Mouse (Mus musculus): Measurements from ENCODE around the gene 2810408A11Rik. TPM values are rescaled to one million over a fixed set of nuclear protein-coding genes. Genes with fewer than 3 reads are reported as not detected.

2810408A11Rik gene
- polyA plus RNA-seq, 1 experiment, result not detected

- TF ChIP-seq POLR2A (IDR thresholded peaks at IDR 0.05; ENCODE audit: insufficient read depth, low read depth, low read length) (no peak), CTCF (IDR thresholded peaks at IDR 0.05; ENCODE audit: insufficient read depth, low read depth, low read length) (no peak)
- Histone ChIP-seq H3K4me3 (ENCODE audit: insufficient read depth, low read depth, low read length) (peak within 1 kb of the TSS; percentile 48), H3K27ac (ENCODE audit: insufficient read depth, low read depth, low read length) (peak within 1 kb of the TSS; percentile 17; the same call in 1 of the 2 replicates), H3K4me1 (ENCODE audit: control insufficient read depth, insufficient read depth, low read length) (peaks cover 22% of the 10 kb centered on the region)
- WGBS, result under 1% methylated on average over 46 of the region's 46 CpGs
Measured at GRCm38 (mm10) chr11:69880853-69881603, 19.8 kb downstream of the 2810408A11Rik start, which contains the start of gene Kctd11. TSS of gene Kctd11 (minus strand) at chr11:69881406.

GRCm38 (mm10) chr11:69880506-69880852 is 20.3 kb downstream of the 2810408A11Rik start:
- no peak; the same call in 1 of the 2 replicates for TF ChIP-seq CTCF (IDR thresholded peaks at IDR 0.05; ENCODE audit: insufficient read depth, low read depth, low read length)
- no peak for TF ChIP-seq POLR2A (IDR thresholded peaks at IDR 0.05; ENCODE audit: insufficient read depth, low read depth, low read length)
- peaks cover 22% of the 10 kb centered on the region for H3K4me1 ChIP-seq (ENCODE audit: control insufficient read depth, insufficient read depth, low read length)
- peak overlapping the region; percentile 17; the same call in 1 of the 2 replicates for H3K27ac ChIP-seq (ENCODE audit: insufficient read depth, low read depth, low read length)
- peak overlapping the region; percentile 48 for H3K4me3 ChIP-seq (ENCODE audit: insufficient read depth, low read depth, low read length)
- 1% methylated on average over 18 of the region's 18 CpGs for WGBS

DNA sequence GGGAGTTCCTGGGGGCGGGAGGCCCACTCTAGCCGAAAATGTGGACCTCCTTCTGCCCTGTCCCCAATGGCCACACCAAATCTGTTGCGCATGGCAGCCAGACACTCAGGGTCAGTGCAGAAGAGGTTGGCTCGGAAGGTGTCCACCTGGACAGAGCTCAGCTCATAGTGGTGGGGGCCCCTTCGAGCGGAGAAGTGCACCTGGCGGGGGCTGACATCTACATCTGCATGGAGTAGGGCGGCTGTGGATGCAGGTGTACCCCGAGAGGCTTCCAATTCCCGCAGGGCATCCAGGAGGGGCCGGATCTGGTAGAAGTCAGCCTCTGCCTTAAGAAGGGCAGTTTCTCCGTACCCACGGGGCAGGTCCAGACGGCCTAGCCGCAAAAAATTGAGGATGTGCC is 21.1 kb downstream of the 2810408A11Rik start:
- H3K4me1 ChIP-seq (ENCODE audit: control insufficient read depth, insufficient read depth, low read length), result peaks cover 22% of the 10 kb centered on the region
- WGBS, result 70% methylated on average over 15 of the region's 15 CpGs
- H3K27ac ChIP-seq (ENCODE audit: insufficient read depth, low read depth, low read length), result no peak overlapping the region
- no peak overlapping the region for H3K4me3 ChIP-seq (ENCODE audit: insufficient read depth, low read depth, low read length)
- TF ChIP-seq CTCF (IDR thresholded peaks at IDR 0.05; ENCODE audit: insufficient read depth, low read depth, low read length), result no peak
- TF ChIP-seq POLR2A (IDR thresholded peaks at IDR 0.05; ENCODE audit: insufficient read depth, low read depth, low read length), result no peak

DNA sequence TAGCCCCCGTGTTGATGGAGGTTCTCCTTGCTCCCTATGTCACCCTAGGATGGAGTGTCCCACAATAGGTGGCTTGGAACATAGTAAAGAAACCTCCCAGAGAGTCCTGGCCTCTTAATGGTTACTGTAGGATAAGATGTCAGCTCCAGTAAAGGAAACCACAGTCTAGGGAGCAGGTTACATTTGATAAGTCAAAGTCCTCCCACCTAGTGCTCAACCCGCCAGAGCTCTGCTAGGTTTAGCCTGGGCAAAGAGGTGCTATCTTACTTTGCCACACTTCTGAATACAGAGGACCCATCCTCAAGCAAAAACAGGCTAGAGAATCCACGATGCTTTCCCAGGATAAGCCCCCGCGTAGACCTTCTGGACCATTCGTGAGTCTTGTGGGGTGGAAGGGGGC is 21.8 kb downstream of the 2810408A11Rik start:
- Histone ChIP-seq H3K4me1 (ENCODE audit: control insufficient read depth, insufficient read depth, low read length) (peaks cover 22% of the 10 kb centered on the region), H3K4me3 (ENCODE audit: insufficient read depth, low read depth, low read length) (no peak overlapping the region), H3K27ac (ENCODE audit: insufficient read depth, low read depth, low read length) (no peak overlapping the region)
- TF ChIP-seq CTCF (IDR thresholded peaks at IDR 0.05; ENCODE audit: insufficient read depth, low read depth, low read length), result no peak
- TF ChIP-seq POLR2A (IDR thresholded peaks at IDR 0.05; ENCODE audit: insufficient read depth, low read depth, low read length), result no peak
- 93% methylated on average over 6 of the region's 6 CpGs for whole genome bisulfite sequencing

DNA sequence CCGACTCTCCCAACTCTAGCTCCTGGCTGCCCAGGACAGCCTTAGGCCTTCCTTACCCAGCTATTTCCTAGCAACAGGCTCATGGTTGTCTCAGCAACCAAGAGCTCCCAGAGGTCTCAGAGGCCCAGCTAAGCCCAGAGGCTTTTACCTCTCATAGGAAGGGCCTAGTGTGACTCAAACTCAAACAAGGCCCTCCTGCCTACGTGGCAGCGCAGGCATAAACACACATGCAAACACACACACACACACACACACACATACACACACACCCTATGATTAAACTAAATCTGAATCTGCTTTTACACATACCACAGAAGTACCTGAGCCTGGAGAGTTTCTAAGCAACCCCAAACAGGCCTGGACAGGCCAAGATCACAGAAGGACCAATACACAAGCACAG is 22.4 kb downstream of the 2810408A11Rik start:
- no peak overlapping the region for H3K4me3 ChIP-seq (ENCODE audit: insufficient read depth, low read depth, low read length)
- no peak for TF ChIP-seq CTCF (IDR thresholded peaks at IDR 0.05; ENCODE audit: insufficient read depth, low read depth, low read length)
- no peak for TF ChIP-seq POLR2A (IDR thresholded peaks at IDR 0.05; ENCODE audit: insufficient read depth, low read depth, low read length)
- H3K4me1 ChIP-seq (ENCODE audit: control insufficient read depth, insufficient read depth, low read length), result peaks cover 22% of the 10 kb centered on the region
- no peak overlapping the region for H3K27ac ChIP-seq (ENCODE audit: insufficient read depth, low read depth, low read length)
- 65% methylated on average over 3 of the region's 3 CpGs for WGBS

DNA sequence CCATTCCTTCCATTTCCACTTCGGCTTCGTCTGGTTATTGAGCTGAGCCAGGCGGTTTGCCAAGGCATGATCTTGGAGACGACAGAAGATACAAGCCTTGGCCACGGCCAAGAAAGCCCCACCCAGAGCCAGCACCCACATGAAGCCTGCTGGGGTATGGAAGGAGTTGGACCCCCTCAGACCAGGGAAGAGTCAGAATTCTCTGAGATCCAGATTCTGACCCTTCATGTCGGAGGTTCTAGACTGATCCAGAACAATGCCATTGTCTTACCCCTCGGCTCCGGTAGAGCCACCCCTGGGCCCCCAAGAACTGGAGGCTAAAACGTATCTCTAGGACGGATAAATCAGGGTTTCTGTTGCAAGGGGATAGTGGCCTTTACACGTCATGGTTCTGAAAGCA is 22.9 kb downstream of the 2810408A11Rik start, which contains the start of gene Tmem95:
Gene Tmem95 (minus strand): TSS at position 141 of the 400 bp plus-strand sequence.
- WGBS, result 80% methylated on average over 11 of the region's 11 CpGs
- TF ChIP-seq CTCF (IDR thresholded peaks at IDR 0.05; ENCODE audit: insufficient read depth, low read depth, low read length) (no peak), POLR2A (IDR thresholded peaks at IDR 0.05; ENCODE audit: insufficient read depth, low read depth, low read length) (no peak)
- H3K27ac ChIP-seq (ENCODE audit: insufficient read depth, low read depth, low read length), result no peak within 1 kb of the TSS
- H3K4me3 ChIP-seq (ENCODE audit: insufficient read depth, low read depth, low read length), result no peak within 1 kb of the TSS
- H3K4me1 ChIP-seq (ENCODE audit: control insufficient read depth, insufficient read depth, low read length), result peaks cover 22% of the 10 kb centered on the region

GRCm38 (mm10) chr11:69876867-69877266 is 23.9 kb downstream of the 2810408A11Rik start:
- TF ChIP-seq POLR2A (IDR thresholded peaks at IDR 0.05; ENCODE audit: insufficient read depth, low read depth, low read length) (no peak), CTCF (IDR thresholded peaks at IDR 0.05; ENCODE audit: insufficient read depth, low read depth, low read length) (peak; percentile 76)
- Histone ChIP-seq H3K4me3 (ENCODE audit: insufficient read depth, low read depth, low read length) (no peak overlapping the region), H3K27ac (ENCODE audit: insufficient read depth, low read depth, low read length) (no peak overlapping the region), H3K4me1 (ENCODE audit: control insufficient read depth, insufficient read depth, low read length) (peaks cover 22% of the 10 kb centered on the region)
- WGBS, result 1% methylated on average over 12 of the region's 12 CpGs

DNA sequence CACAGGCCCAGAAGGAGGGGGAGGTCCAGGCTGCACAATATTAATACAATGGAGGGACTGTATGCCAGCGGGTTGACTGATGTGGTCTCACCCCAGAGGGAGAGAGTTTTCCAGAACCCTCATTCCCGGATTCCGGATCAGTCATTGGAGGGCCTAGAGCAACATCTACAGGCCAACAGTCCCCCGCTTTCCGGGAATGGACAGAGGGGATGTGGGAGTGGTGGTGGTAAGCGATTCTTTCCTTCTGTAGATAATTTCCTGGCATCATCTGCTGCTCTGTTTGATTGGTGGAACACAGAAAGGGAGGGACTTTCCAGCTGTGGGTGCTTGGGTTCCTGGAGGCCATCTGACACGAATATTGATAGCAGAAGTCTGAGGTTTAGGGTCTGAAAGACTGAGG is 24.6 kb downstream of the 2810408A11Rik start:
- Histone ChIP-seq H3K4me3 (ENCODE audit: insufficient read depth, low read depth, low read length) (no peak overlapping the region), H3K27ac (ENCODE audit: insufficient read depth, low read depth, low read length) (no peak overlapping the region), H3K4me1 (ENCODE audit: control insufficient read depth, insufficient read depth, low read length) (peaks cover 18% of the 10 kb centered on the region)
- TF ChIP-seq CTCF (IDR thresholded peaks at IDR 0.05; ENCODE audit: insufficient read depth, low read depth, low read length) (no peak), POLR2A (IDR thresholded peaks at IDR 0.05; ENCODE audit: insufficient read depth, low read depth, low read length) (no peak)
- WGBS, result 58% methylated on average over 7 of the region's 7 CpGs

GRCm38 (mm10) chr11:69872451-69872850 is 28.3 kb downstream of the 2810408A11Rik start:
- WGBS, result 66% methylated on average over 4 of the region's 4 CpGs
- no peak overlapping the region for H3K4me3 ChIP-seq (ENCODE audit: insufficient read depth, low read depth, low read length)
- no peak overlapping the region for H3K27ac ChIP-seq (ENCODE audit: insufficient read depth, low read depth, low read length)
- peaks cover 5% of the 10 kb centered on the region; the same call in 1 of the 2 replicates for H3K4me1 ChIP-seq (ENCODE audit: control insufficient read depth, insufficient read depth, low read length)
- TF ChIP-seq POLR2A (IDR thresholded peaks at IDR 0.05; ENCODE audit: insufficient read depth, low read depth, low read length) (no peak), CTCF (IDR thresholded peaks at IDR 0.05; ENCODE audit: insufficient read depth, low read depth, low read length) (no peak)

All from olfactory bulb, adult 2 months (tissue).